Mouse (Mus musculus) left cerebral cortex, adult 9 months (tissue): Measurements from ENCODE around the gene 1700025C18Rik.

Experiments
- DNase-seq, 2 experiments: peaks; one replicate each; pipeline ENCODE4 v3.0.0; 2022; ENCODE audit warnings: low spot score in 2 of 2

1700025C18Rik gene

GRCm38 (mm10) chr2:165078045-165078444, 12.5 kb downstream of the 1700025C18Rik start:
- no peak for DNase-seq

DNA sequence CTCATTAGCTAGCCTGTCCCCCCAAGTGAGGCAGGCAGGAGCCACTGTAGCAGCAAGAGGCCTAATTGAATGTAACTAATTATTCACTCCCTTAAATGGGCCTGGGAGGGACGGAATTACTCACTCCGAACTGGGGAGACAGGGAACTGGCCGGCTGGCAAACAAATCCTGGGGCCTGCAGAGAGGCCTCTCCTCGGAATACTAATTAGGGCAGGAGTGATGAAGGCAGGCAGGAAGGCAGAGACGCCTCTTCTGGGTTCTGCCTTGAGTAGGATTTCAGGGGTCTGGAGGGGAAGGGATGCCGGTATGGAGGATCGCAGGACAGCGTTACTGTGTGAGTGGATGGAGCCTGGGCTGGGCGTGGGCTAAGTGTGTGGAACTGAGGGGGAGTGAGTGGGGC, 13.5 kb downstream of the 1700025C18Rik start:
- DNase-seq = no peak

DNA sequence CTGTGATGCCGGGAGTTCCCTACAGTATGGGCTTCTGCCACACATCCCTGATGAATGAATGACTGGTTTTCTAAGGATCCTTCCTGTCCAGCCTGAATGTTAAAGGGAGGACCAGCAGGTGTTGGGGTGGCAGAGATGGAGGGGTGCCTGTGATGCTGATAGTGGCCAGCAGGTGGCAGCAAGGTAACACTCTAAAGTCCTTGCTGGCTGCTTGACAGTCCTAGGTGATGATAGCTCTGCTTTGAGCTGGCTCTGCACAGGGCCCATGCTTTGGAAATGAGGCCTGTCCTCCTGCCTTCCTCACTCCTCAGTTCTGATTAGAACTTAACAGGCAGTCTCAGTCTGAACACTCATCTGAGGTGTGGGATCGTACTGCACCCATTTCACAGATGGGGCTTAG, 15.6 kb downstream of the 1700025C18Rik start:
- DNase-seq = peak in 1 of 2 experiments; percentile 89

DNA sequence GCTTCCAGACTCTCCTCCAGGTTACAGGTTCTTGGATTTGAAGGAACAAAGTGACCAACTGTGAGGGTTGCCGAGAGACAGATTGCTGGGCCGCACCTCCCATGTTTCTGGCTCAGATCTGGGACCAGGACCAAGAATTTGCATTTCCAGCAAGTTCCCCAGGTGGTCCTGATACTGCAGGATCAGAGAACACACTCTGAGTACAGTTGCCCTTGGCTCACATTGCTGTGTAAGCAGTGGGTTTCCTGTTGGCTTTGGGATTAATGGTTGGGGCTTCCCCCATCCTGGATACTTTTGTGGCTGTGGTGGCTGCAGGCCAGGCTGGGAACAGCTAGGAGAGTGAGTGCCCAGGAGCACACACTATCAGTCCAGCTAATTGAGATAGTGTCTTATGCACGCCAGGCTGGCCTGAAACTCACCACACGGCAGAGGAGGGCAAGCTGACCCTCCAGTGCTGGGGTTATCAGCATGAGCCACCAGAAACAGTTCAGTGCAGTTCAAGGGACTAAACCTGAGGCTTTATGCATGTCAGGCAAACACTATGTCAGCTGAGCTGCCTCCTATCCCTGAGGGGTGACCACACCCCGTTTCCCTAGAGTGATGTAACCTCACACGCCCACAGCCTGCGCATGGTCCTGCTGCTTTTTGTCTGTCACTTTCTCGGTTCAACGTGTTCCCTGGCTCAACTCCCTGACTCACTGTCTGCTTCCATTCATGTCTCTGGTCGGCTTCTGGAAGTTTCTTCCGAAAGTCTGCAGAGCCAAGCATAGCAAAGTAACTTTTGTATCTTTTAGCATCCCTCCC, 16.3 kb downstream of the 1700025C18Rik start:
- DNase-seq = peak in 1 of 2 experiments; percentile 59

GRCm38 (mm10) chr2:165073381-165073781, 17.2 kb downstream of the 1700025C18Rik start:
- peak in 1 of 2 experiments; percentile 55 for DNase-seq

DNA sequence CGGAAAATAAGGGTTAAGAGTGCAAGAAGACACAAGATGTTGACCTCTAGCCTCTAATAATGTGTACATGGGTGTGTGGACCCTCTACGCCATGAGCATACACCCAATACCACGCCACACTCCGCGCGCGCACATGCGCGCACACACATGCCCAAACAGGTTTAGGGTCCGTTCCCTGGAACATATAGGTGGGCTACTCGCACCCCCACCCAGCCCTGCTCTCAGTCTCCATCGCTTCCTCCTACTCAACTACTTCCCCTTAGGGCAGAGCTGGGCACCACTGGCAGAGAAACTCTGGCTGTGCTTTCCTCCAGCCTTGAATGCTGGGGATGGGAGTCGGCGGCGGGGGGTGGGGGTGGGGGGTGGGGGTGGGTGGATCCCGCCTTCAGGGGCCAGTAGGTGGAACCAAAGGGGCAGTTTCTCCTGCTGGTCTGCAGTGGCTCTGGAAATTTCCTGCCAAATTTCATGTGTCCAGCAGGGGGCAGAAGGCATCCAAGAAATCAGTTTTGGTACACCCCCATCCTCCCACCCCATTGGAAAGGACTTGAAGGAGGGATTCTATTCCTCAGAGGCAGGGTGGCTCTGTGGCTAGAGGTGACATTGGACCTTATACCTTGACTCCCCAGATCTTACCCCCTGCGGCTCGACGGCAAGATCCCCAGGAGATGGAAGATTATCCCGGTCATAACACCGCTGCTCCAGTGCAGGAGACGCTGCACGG, 20.3 kb downstream of the 1700025C18Rik start:
- DNase-seq = peak in 1 of 2 experiments; percentile 79

DNA sequence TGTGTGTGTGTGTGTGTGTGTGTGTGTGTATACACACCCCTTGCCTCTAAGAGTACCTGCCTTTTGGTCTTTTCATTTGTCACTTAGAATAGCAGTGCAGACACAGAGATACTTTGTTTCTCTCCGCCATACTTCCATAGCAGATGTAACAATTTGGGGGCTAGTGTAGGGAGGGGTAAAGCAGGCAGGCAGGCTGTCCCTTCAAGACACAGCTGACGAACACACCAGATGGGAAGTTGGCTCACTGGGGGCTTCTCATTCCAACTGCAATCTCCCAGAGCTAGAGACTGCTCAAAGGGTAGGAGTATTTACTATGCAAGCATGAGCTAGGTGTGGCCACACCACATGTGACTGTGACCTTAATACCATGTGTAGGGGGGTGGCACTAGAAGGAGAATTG, 21.7 kb downstream of the 1700025C18Rik start:
- no peak for DNase-seq

DNA sequence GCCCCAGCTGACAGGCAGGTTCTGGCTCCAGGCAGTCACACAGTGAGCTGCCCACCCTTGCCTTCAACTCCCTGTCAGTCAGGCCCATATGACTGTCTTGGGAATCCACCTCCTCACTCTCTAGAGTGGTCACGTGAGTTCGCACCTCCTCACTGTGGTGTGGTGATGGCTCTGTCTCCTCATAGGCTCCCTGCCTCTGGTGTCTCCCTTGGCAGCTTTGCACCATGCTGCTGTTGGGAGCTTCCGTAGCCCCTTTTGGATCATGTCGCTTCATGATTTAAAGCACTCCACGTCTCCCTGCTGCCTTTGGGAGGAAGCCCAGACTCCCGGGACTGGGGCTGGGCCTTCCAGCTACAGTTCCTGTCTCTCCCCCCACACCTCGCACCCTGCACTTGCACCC, 26.1 kb downstream of the 1700025C18Rik start:
- DNase-seq = peak; percentile 62 to 72

DNA sequence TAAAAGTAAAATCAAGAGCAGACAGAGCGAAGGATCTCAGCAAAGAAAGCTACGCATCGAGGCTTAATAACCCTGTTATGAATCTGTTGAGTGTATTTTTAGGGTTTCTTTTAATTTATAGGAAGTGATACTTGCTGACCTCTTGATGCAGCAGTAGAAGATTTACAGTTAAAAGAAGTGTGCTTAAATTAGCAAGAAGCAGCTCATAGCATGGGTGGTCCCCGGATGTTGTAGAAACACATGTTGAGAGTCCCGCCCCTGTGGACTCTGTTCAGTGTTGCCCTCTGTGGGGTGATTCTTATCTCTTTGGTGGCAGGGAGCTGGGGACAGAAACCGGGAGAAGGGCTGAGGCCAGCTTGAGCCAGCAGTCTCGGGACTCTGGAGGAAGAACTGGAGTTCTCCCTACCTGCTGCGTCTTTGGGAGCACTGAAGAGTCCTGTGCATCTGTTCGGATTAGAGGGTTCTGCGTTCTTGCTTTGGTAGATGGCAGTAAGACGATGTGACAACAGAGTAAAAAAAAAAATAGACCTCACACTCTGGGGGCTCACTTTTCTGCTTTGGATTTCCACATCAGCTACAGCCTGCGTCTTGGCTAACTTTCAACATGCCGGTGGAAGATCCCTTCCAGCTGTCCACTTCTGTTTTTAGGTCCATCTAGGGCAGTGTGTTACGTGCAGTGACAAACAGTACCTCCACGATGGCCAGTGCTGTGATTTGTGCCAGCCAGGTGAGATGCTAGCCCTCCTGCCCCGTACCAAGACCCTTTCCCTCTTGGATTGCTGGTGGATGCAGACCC, 28.7 kb downstream of the 1700025C18Rik start:
- no peak for DNase-seq

DNA sequence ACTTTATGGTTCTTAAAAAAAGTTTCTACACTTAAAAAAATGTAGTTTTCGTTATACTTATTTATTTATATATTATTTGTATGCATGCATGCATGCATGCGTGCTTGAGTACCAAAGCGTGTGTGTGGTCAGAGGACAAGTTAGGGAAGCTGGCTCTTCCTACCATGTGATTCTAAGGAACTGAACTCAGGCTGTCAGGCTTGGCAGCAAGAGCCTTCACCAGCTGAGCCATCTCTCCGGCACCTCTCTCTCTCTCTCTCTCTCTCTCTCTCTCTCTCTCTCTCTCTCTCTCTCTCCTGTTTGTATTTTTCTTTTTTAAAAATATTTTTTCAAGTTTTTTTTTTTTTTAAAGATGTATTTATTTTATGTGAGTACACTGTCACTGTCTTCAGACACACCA, 30.6 kb downstream of the 1700025C18Rik start:
- DNase-seq = no peak

- no peak for DNase-seq
These were observed 34.0 kb downstream of the 1700025C18Rik start for GRCm38 (mm10) chr2:165056377-165057085.

DNA sequence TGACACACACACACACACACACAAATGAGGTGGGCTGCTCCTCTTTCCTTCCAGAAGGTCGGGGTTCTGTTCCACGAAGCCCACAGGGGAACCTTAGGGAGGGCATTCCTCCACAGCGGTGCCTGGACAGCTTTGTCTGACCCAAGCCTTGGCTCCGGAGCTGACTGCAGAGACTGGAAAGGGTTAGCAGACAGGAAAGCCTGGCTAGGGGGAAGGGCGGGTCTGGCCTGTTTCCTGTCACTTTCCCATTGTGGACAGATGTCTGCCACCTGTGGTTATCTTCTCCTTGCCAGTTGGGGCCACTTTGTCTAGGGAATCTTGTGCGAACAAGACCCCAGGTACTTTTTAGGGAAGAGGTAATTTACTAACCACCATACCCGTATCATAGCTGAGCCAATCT, 34.6 kb downstream of the 1700025C18Rik start:
- DNase-seq = no peak

DNA sequence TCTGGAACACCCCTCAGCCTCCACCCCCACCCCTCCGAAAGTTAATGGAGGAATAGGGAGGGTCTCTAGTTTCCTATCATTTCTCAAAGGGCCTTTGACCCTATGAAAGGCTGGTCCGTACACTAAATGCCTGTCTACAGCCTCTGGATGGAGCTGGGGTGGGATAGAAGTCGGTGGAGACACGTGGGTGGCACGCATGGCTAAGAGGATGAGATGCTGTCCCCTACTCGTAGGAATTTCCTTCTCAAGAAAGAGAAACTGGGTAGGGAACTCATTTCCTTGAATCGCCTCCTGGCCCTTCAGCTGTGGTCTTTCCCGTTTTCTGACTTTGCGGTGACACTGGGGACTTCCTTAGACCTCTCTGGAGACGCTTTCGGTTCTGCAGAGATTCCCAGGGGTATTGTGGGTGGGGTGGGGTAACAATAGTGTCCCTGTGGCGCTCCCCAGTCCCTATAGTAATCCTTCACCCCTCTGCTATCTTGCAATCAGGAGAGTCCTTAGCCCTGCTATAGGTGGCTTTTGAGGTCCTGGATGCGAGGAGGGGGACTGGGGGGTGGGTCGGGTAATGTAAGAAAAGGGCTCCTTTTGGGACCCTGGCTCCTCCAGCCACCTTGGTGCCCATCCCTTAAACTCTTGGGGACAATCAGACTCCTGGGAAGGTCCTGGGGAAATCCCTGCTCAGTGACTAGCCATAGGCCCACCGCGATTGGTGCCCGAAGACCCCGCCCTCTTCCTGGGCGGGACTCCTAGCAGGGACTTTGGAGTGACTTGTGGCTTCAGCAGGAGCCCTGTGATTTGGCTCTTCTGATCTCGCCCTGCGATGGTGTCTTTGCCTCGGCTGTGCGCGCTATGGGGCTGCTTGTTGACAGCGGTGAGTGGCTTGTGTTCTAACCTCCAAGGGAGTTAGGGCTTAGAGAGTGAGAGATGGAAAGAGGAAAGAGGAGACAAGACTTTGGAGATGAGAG, 35.4 kb downstream of the 1700025C18Rik start, which contains the start of gene Cd40:
Gene Cd40 (plus strand): TSS at position 740 of the 965 bp plus-strand sequence.
- DNase-seq = no peak

DNA sequence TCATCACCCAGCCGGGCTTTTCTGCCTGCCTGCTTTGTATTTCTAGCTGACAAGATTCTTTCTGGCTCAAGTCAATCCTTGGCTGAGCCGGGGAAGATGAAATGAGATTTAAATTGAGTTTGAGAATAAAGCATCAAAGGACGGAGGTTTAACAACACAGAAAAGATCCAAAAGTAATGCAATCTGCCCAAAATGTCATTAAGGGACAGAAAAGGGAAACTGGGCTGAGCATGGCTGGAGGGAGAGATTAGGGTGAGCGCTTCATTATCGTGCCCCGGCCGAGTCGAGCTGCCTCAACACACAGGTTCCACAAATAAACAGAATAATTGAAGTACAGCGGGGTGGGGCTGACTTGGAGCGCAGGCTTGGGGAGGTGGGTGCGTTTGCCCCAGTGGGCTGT, 39.0 kb downstream of the 1700025C18Rik start:
- no peak for DNase-seq

- no peak for DNase-seq
These were observed 39.6 kb downstream of the 1700025C18Rik start for GRCm38 (mm10) chr2:165050826-165051548.

GRCm38 (mm10) chr2:165049044-165049443, 41.5 kb downstream of the 1700025C18Rik start:
- DNase-seq = no peak

DNA sequence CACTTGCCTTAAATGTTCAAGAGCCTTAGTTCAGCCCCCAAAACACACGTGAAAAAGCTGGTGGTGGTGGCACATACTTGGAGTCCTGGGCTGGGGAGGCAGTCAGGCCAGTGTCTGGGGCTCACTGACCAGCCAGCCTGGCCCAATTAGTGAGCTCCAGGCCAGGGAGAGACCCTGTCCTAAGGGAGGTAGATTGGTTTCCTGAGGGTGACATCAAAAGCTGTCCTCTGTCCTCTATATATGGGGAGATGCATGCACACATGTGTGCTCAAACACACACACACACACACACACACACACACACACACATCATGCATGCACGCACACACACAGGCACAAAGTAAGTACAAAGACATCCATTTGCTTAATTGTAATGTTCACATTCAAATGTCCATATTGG, 46.8 kb downstream of the 1700025C18Rik start:
- no peak for DNase-seq

GRCm38 (mm10) chr2:165043090-165043636, 47.4 kb downstream of the 1700025C18Rik start:
- no peak for DNase-seq

DNA sequence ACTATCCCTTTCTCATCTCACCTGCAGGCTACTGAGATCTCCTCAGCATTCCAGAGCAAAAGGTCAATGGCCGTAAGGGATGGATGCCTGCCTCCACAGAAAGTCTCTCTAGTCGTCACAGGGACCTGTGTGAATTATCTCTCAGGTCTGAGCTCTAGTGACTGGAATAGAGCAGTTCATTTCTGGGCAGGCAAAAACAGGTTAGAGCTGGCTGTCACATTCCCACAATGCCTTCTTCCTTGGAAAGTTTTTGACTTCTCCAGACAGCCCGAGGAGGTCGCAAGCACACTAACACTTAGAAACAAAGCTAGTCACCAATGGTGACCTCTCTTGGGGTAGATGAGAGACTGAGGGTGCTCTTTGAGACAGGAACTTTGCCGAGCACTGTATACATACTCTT, 48.4 kb downstream of the 1700025C18Rik start:
- no peak for DNase-seq
